Mouse (Mus musculus): ENCODE results near the gene Usp43. TPM values are rescaled to one million over a fixed set of nuclear protein-coding genes. Genes with fewer than 3 reads are reported as not detected.

Usp43 gene
- total and polyA plus RNA-seq, 3 experiments, result not detected

DNA sequence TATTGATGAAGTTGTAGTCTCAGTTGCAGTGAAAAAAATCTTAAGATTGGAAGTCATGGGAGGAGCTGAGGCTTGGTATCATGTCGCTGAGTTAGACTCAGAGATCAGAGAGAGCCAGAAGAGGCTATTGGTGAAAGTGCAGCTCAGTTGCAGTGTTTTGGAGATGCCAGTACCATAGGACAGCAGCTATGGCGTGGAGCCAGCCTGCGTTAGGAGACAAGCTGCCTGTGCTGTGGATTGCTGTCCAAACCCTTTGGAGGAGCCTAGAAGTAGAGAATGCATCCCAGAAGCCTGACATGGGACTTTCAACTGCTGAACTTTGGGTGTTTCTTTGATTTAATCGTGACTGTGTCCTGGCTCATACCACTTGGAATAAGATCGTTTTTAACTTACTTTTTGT, 90.1 kb downstream of the Usp43 start:
- no peaks in the 10 kb centered on the region for H3K36me3 ChIP-seq (ENCODE audit: control insufficient read depth in 1 of 2, insufficient read depth in 2 of 2, low read length in 2 of 2)
- H3K4me3 ChIP-seq (ENCODE audit: control insufficient read depth in 1 of 2, insufficient read depth in 1 of 2, low read depth in 2 of 2, low read length in 2 of 2), result no peak overlapping the region
- no peak overlapping the region for H3K9ac ChIP-seq (ENCODE audit: control insufficient read depth, low read depth, low read length, poor library complexity, severe bottlenecking)
- no peaks in the 10 kb centered on the region for H3K9me3 ChIP-seq (replicated peaks; ENCODE audit: insufficient read depth, low read length)
- DNase-seq (ENCODE audit: low read depth, low spot score), result no peak
- no peaks in the 10 kb centered on the region for H3K4me1 ChIP-seq (ENCODE audit: control insufficient read depth in 1 of 2, insufficient read depth in 2 of 2, low read length in 2 of 2)
- no peak overlapping the region for H3K27ac ChIP-seq (ENCODE audit: control insufficient read depth, low read depth, low read length)
- H3K79me2 ChIP-seq (ENCODE audit: control insufficient read depth, insufficient read depth, low read length, poor library complexity), result no peaks in the 10 kb centered on the region
- H3K27me3 ChIP-seq (ENCODE audit: control insufficient read depth in 1 of 2, insufficient read depth in 2 of 2, low read length in 2 of 2), result no peaks in the 10 kb centered on the region
- TF ChIP-seq POLR2AphosphoS2 (IDR thresholded peaks at IDR 0.05; ENCODE audit: low read length) (no peak), ELF1 (IDR thresholded peaks at IDR 0.05; ENCODE audit: low read depth, low read length) (no peak), MEF2A (IDR thresholded peaks at IDR 0.05; ENCODE audit: extremely low read depth, insufficient replicate concordance, low read depth, low read length, poor library complexity, severe bottlenecking) (no peak), TCF12 (IDR thresholded peaks at IDR 0.05; ENCODE audit: low read depth, low read length) (no peak), SMC3 (IDR thresholded peaks at IDR 0.05; ENCODE audit: low read depth, low read length) (no peak), ZNF384 (IDR thresholded peaks at IDR 0.05; ENCODE audit: low read depth, low read length) (no peak), HCFC1 (IDR thresholded peaks at IDR 0.05; ENCODE audit: low read depth, low read length) (no peak), ZKSCAN1 (IDR thresholded peaks at IDR 0.05; ENCODE audit: low read depth, low read length) (no peak), MXI1 (IDR thresholded peaks at IDR 0.05; ENCODE audit: low read depth, low read length) (no peak)

DNA sequence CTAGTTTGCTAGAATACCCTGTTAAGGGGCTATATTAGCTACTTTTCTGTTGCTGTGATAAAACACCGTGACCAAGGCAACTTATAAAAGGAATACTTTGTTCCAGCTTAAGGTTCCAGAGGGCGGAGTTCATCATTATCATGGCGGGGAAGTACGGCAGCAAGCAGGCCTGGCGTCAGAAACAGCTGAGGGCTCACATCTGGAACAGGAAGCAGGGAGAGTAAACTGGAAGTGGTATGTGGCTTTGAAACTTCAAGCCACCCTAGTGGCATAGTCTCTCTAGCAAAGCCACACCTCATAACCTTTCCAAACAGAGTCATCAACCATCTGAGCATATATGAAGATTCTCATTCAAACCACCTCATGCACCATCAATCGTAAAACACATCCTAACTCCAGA, 92.4 kb downstream of the Usp43 start:
- Histone ChIP-seq H3K36me3 (ENCODE audit: control insufficient read depth in 1 of 2, insufficient read depth in 2 of 2, low read length in 2 of 2) (no peaks in the 10 kb centered on the region), H3K9ac (ENCODE audit: control insufficient read depth, low read depth, low read length, poor library complexity, severe bottlenecking) (no peak overlapping the region), H3K27ac (ENCODE audit: control insufficient read depth, low read depth, low read length) (no peak overlapping the region), H3K4me1 (ENCODE audit: control insufficient read depth in 1 of 2, insufficient read depth in 2 of 2, low read length in 2 of 2) (no peaks in the 10 kb centered on the region), H3K27me3 (ENCODE audit: control insufficient read depth in 1 of 2, insufficient read depth in 2 of 2, low read length in 2 of 2) (no peaks in the 10 kb centered on the region), H3K79me2 (ENCODE audit: control insufficient read depth, insufficient read depth, low read length, poor library complexity) (no peaks in the 10 kb centered on the region), H3K4me3 (ENCODE audit: control insufficient read depth in 1 of 2, insufficient read depth in 1 of 2, low read depth in 2 of 2, low read length in 2 of 2) (no peak overlapping the region), H3K9me3 (replicated peaks; ENCODE audit: insufficient read depth, low read length) (no peaks in the 10 kb centered on the region)
- TF ChIP-seq SMC3 (IDR thresholded peaks at IDR 0.05; ENCODE audit: low read depth, low read length), result no peak
- TF ChIP-seq EP300 (IDR thresholded peaks at IDR 0.05; ENCODE audit: low read depth in 1 of 2, low read length in 2 of 2), result no peak
- TF ChIP-seq TBP (IDR thresholded peaks at IDR 0.05; ENCODE audit: low read depth, low read length), result no peak
- no peak for TF ChIP-seq CTCF (IDR thresholded peaks at IDR 0.05 in 2 of 3, conservative IDR thresholded peaks at IDR 0.05 in 1 of 3; ENCODE audit: control insufficient read depth in 1 of 3, insufficient read depth in 1 of 3, low read depth in 2 of 3, low read length in 3 of 3, poor library complexity in 1 of 3, severe bottlenecking in 1 of 3)
- TF ChIP-seq UBTF (IDR thresholded peaks at IDR 0.05; ENCODE audit: borderline replicate concordance, insufficient read depth, low read depth, low read length), result no peak
- TF ChIP-seq TAL1 (IDR thresholded peaks at IDR 0.05; ENCODE audit: low read length), result no peak
- TF ChIP-seq POLR2AphosphoS5 (IDR thresholded peaks at IDR 0.05; ENCODE audit: borderline replicate concordance, low read depth, low read length), result no peak
- no peak for TF ChIP-seq ETS1 (IDR thresholded peaks at IDR 0.05; ENCODE audit: low read depth, low read length)
- no peak for TF ChIP-seq ZMIZ1 (IDR thresholded peaks at IDR 0.05; ENCODE audit: low read depth, low read length)
- TF ChIP-seq GABPA (IDR thresholded peaks at IDR 0.05; ENCODE audit: low read depth, low read length), result no peak
- no peak for DNase-seq (ENCODE audit: low read depth, low spot score)

All from MEL (cell line).